Mouse (Mus musculus) heart, postnatal 0 days (tissue): ENCODE results near the gene Acp5. TPM values are rescaled to one million over a fixed set of nuclear protein-coding genes. Genes with fewer than 3 reads are reported as not detected.

ENCODE experiments used
- ATAC-seq: fragments of 200-750 bp; cut with Nextera tagmentation; 2 replicates; pipeline ENCODE4 v1.8.0; 2017; ENCODE audit warnings: low read depth, moderate number of reproducible peaks, moderate library complexity; ENCODE audit not compliant: insufficient read depth
- DNase-seq: peaks from one replicate; pipeline ENCODE4 v3.0.0-alpha.2; 2016; ENCODE audit warnings: low spot score
- H3K27ac ChIP-seq: fragments of 300-500 bp; sonication (generic); 2 replicates; pipeline ENCODE4 v1.5.1; 2014; ENCODE audit warnings: low read depth, mild to moderate bottlenecking
- H3K27me3 ChIP-seq: fragments of 300-500 bp; sonication (generic); 2 replicates; pipeline ENCODE4 v1.6.1; 2014; ENCODE audit warnings: low read length, mixed read lengths; ENCODE audit not compliant: control insufficient read depth, insufficient read depth
- H3K36me3 ChIP-seq: fragments of 300-500 bp; sonication (generic); replicated peaks from 2 replicates; pipeline ENCODE4 v1.6.1; 2014; ENCODE audit warnings: low read length, mixed read lengths; ENCODE audit not compliant: control insufficient read depth, insufficient read depth
- H3K4me1 ChIP-seq: fragments of 300-500 bp; sonication (generic); 2 replicates; pipeline ENCODE4 v1.6.1; 2014; ENCODE audit warnings: antibody characterized with exemption; ENCODE audit not compliant: control insufficient read depth, insufficient read depth
- H3K4me2 ChIP-seq: fragments of 300-500 bp; sonication (generic); 2 replicates; pipeline ENCODE4 v1.6.1; 2014; ENCODE audit warnings: low read depth, mild to moderate bottlenecking, low read length, moderate library complexity
- H3K4me3 ChIP-seq: fragments of 300-500 bp; sonication (generic); 2 replicates; pipeline ENCODE4 v1.5.1; 2014; ENCODE audit warnings: low read depth, low read length
- H3K9ac ChIP-seq: fragments of 300-500 bp; sonication (generic); replicated peaks from 2 replicates; pipeline ENCODE4 v1.6.1; 2014; ENCODE audit warnings: low read depth, low read length, mixed read lengths
- H3K9me3 ChIP-seq: fragments of 300-500 bp; sonication (generic); replicated peaks from 2 replicates; pipeline ENCODE4 v1.6.1; 2016; ENCODE audit warnings: low read length; ENCODE audit not compliant: control insufficient read depth
- CTCF ChIP-seq: IDR thresholded peaks from 2 replicates; pipeline ENCODE4 v1.5.1; 2016; ENCODE audit warnings: antibody characterized with exemption, control low read depth, low read depth
- EP300 ChIP-seq: IDR thresholded peaks from 2 replicates; pipeline ENCODE4 v1.6.1; 2016; ENCODE audit warnings: antibody characterized with exemption, low read depth
- WGBS: fragments of 180-500 bp; shearing (Covaris S2); extraction: QIAGEN DNeasy Blood & Tissue Kit; methylation state at CpG from one replicate; pipeline ENCODE4 v1.1.7; 2014; 5-methylcytosine and 5-hydroxymethylcytosine counted together
- polyA plus RNA-seq: library from polyadenylated mRNA; unstranded; fragments of >200 nt; fragmentation: Nextera tagmentation; extraction: Ambion mirVana; gene quantifications from 2 replicates; pipeline ENCODE4 v1.2.1, GENCODE M21; 2015
- total RNA-seq: library from RNA; depleted of rRNA; stranded (reverse); fragments of >200 nt; gene quantifications from 2 replicates; pipeline ENCODE4 v1.2.3, GENCODE M21; 2014; ENCODE audit warnings: low replicate concordance

The Acp5 gene
- total and polyA plus RNA-seq, 2 experiments from 2014 or later, result 2.0 to 4.4 TPM

- WGBS, result 45% methylated on average over 6 of the region's 6 CpGs
- H3K9ac ChIP-seq, result no peak overlapping the region
- ATAC-seq, result no peak
Measured at GRCm38 (mm10) chr9:22165964-22166363, 30.5 kb upstream of the Acp5 start.

GRCm38 (mm10) chr9:22164711-22165668, 29.5 kb upstream of the Acp5 start:
- Histone ChIP-seq H3K27ac (no peak overlapping the region), H3K36me3 (no peaks in the 10 kb centered on the region), H3K4me2 (peak overlapping the region; percentile 99), H3K27me3 (0 out of 2 replicates have a peak, but pooled peaks cover 4% of the 10 kb centered on the region), H3K4me3 (peak overlapping the region; percentile 68), H3K9me3 (0 out of 2 replicates have a peak, but pooled peaks cover 6% of the 10 kb centered on the region), H3K4me1 (no peaks in the 10 kb centered on the region), H3K9ac (peak overlapping the region; percentile 69)
- DNase-seq (peak; percentile 23), ATAC-seq (peak; percentile 49; the same call in 1 of the 2 replicates)
- WGBS, result 4% methylated on average over 50 of the region's 54 CpGs
- TF ChIP-seq EP300 (no peak), CTCF (no peak)

More at GRCm38 (mm10) chr9:22165964-22166363, 30.5 kb upstream of the Acp5 start:
- H3K27ac ChIP-seq, result no peak overlapping the region
- no peak overlapping the region for H3K4me3 ChIP-seq
- DNase-seq, result no peak
- TF ChIP-seq EP300 (no peak), CTCF (no peak)
- H3K4me1 ChIP-seq, result no peaks in the 10 kb centered on the region
- H3K36me3 ChIP-seq, result no peaks in the 10 kb centered on the region
- H3K9me3 ChIP-seq, result 0 out of 2 replicates have a peak, but pooled peaks cover 6% of the 10 kb centered on the region
- no peak overlapping the region for H3K4me2 ChIP-seq
- H3K27me3 ChIP-seq, result 0 out of 2 replicates have a peak, but pooled peaks cover 4% of the 10 kb centered on the region

- H3K4me3 ChIP-seq, result no peak overlapping the region
- H3K9ac ChIP-seq, result no peak overlapping the region
- H3K27ac ChIP-seq, result no peak overlapping the region
- no peak overlapping the region for H3K4me2 ChIP-seq
- TF ChIP-seq CTCF (no peak), EP300 (no peak)
- H3K27me3 ChIP-seq, result 0 out of 2 replicates have a peak, but pooled peaks cover 4% of the 10 kb centered on the region
- DNase-seq, result no peak
- no peaks in the 10 kb centered on the region; the same call in 1 of the 2 replicates for H3K36me3 ChIP-seq
- no peak for ATAC-seq
- H3K9me3 ChIP-seq, result 0 out of 2 replicates have a peak, but pooled peaks cover 6% of the 10 kb centered on the region
- no peaks in the 10 kb centered on the region for H3K4me1 ChIP-seq
- 88% methylated on average over 7 of the region's 7 CpGs for WGBS
Measured at GRCm38 (mm10) chr9:22162912-22163311, 27.4 kb upstream of the Acp5 start.

GRCm38 (mm10) chr9:22162305-22162704, 26.8 kb upstream of the Acp5 start:
- H3K27ac ChIP-seq, result no peak overlapping the region
- peaks cover 4% of the 10 kb centered on the region; the same call in 1 of the 2 replicates for H3K4me1 ChIP-seq
- H3K4me3 ChIP-seq, result no peak overlapping the region
- H3K4me2 ChIP-seq, result no peak overlapping the region
- H3K36me3 ChIP-seq, result no peaks in the 10 kb centered on the region; the same call in 1 of the 2 replicates
- 77% methylated on average over 9 of the region's 9 CpGs for WGBS
- TF ChIP-seq EP300, result no peak
- TF ChIP-seq CTCF, result no peak
- H3K27me3 ChIP-seq, result 0 out of 2 replicates have a peak, but pooled peaks cover 4% of the 10 kb centered on the region
- H3K9me3 ChIP-seq, result 0 out of 2 replicates have a peak, but pooled peaks cover 6% of the 10 kb centered on the region
- H3K9ac ChIP-seq, result no peak overlapping the region
- ATAC-seq (no peak), DNase-seq (no peak)

GRCm38 (mm10) chr9:22161299-22161698, 25.8 kb upstream of the Acp5 start:
- Histone ChIP-seq H3K4me3 (no peak overlapping the region), H3K4me2 (no peak overlapping the region), H3K36me3 (no peaks in the 10 kb centered on the region; the same call in 1 of the 2 replicates), H3K4me1 (peaks cover 4% of the 10 kb centered on the region; the same call in 1 of the 2 replicates), H3K9me3 (no peaks in the 10 kb centered on the region), H3K27ac (no peak overlapping the region), H3K27me3 (0 out of 2 replicates have a peak, but pooled peaks cover 4% of the 10 kb centered on the region), H3K9ac (no peak overlapping the region)
- no peak for ATAC-seq
- TF ChIP-seq EP300, result no peak
- no peak for TF ChIP-seq CTCF
- 39% methylated on average over 6 of the region's 6 CpGs for WGBS
- no peak for DNase-seq
